Mouse (Mus musculus) heart, embryonic 14.5 days (tissue): Measurements from ENCODE around the gene Rsbn1l. TPM values are rescaled to one million over a fixed set of nuclear protein-coding genes. Genes with fewer than 3 reads are reported as not detected.
"Not testable (repeated sequence)": the region's sequence is repeated elsewhere in the genome, so short reads cannot be mapped to it uniquely, and the experiment has no call there.

Experiments used
- ATAC-seq: fragments of 200-750 bp; cut with Nextera tagmentation; 2 replicates; pipeline ENCODE4 v1.8.0; 2017; ENCODE audit warnings: low read depth, moderate TSS enrichment; ENCODE audit not compliant: insufficient number of reproducible peaks, insufficient read depth, low FRiP score
- H3K27ac ChIP-seq, 2 experiments: fragments of 200-500 bp in 1 of 2; fragments of 300-500 bp in 1 of 2; sonication (generic) in 1 of 2; replicated peaks in 1 of 2; 2 replicates each; pipeline ENCODE4 v1.5.1; 2012 to 2014; ENCODE audit warnings: low read depth in 2 of 2, low read length in 2 of 2, control low read depth in 1 of 2, mild to moderate bottlenecking in 1 of 2, mixed read lengths in 1 of 2; ENCODE audit not compliant: control insufficient read depth in 1 of 2, insufficient read depth in 1 of 2
- H3K27me3 ChIP-seq: fragments of 300-500 bp; sonication (generic); 2 replicates; pipeline ENCODE4 v1.6.1; 2014; ENCODE audit warnings: mild to moderate bottlenecking, low read length, control low read depth; ENCODE audit not compliant: control insufficient read depth, insufficient read depth
- H3K36me3 ChIP-seq: fragments of 300-500 bp; sonication (generic); 2 replicates; pipeline ENCODE4 v1.6.1; 2014; ENCODE audit warnings: mild to moderate bottlenecking, control low read depth, low read length, mixed read lengths; ENCODE audit not compliant: control insufficient read depth, insufficient read depth
- H3K4me1 ChIP-seq, 2 experiments: fragments of 200-500 bp in 1 of 2; fragments of 300-500 bp in 1 of 2; sonication (generic) in 1 of 2; 2 replicates each; pipeline ENCODE4 v1.6.1; 2012 to 2014; ENCODE audit warnings: low read length in 2 of 2, control low read depth in 1 of 2, mixed read lengths in 1 of 2; ENCODE audit not compliant: control insufficient read depth in 2 of 2, insufficient read depth in 2 of 2
- H3K4me2 ChIP-seq: fragments of 300-500 bp; sonication (generic); 2 replicates; pipeline ENCODE4 v1.6.1; 2014; ENCODE audit warnings: mild to moderate bottlenecking, low read length
- H3K4me3 ChIP-seq, 2 experiments: fragments of 200-500 bp in 1 of 2; fragments of 300-500 bp in 1 of 2; sonication (generic) in 1 of 2; 2 replicates each; pipeline ENCODE4 v1.5.1; 2012 to 2014; ENCODE audit warnings: low read length in 2 of 2, mild to moderate bottlenecking in 2 of 2, control low read depth in 1 of 2, low read depth in 1 of 2, moderate library complexity in 1 of 2; ENCODE audit not compliant: control insufficient read depth in 1 of 2, insufficient read depth in 1 of 2
- H3K9ac ChIP-seq: fragments of 300-500 bp; sonication (generic); 2 replicates; pipeline ENCODE4 v1.6.1; 2014; ENCODE audit warnings: mild to moderate bottlenecking, low read length
- H3K9me3 ChIP-seq: fragments of 300-500 bp; sonication (generic); 2 replicates; pipeline ENCODE4 v1.6.1; 2016; ENCODE audit warnings: low read length, control low read depth; ENCODE audit not compliant: control insufficient read depth
- WGBS: fragments of 180-500 bp; shearing (Covaris S2); extraction: QIAGEN DNeasy Blood & Tissue Kit; methylation state at CpG from one replicate; pipeline ENCODE4 v1.1.7; 2014; 5-methylcytosine and 5-hydroxymethylcytosine counted together
- polyA plus RNA-seq: library from polyadenylated mRNA; unstranded; fragments of >200 nt; fragmentation: Nextera tagmentation; extraction: Ambion mirVana; gene quantifications from 2 replicates; pipeline ENCODE4 v1.2.1, GENCODE M21; 2014

The Rsbn1l gene
- polyA plus RNA-seq, 1 experiment from 2014 or later = 7.9 TPM

- Histone ChIP-seq H3K4me1 (peaks cover 1 to 30% of the 10 kb centered on the region in 2 experiments), H3K27ac (peak overlapping the region in 1 of 2 experiments; percentile 98; a peak in 2 of 4 replicates), H3K36me3 (0 out of 2 replicates have a peak, but pooled peaks cover under 1% of the 10 kb centered on the region), H3K4me3 (peak overlapping the region; percentile 88 to 100), H3K9me3 (no peaks in the 10 kb centered on the region), H3K9ac (peak overlapping the region; percentile 99), H3K27me3 (no peaks in the 10 kb centered on the region), H3K4me2 (peak overlapping the region; percentile 79)
- WGBS = under 1% methylated on average over 9 of the region's 9 CpGs
- no peak for ATAC-seq
These were observed 5.7 kb downstream of the Rsbn1l start for GRCm38 (mm10) chr5:20950516-20950854.

GRCm38 (mm10) chr5:20950093-20950492 lies 6.1 kb downstream of the Rsbn1l start:
- 4% methylated on average over 5 of the region's 5 CpGs for WGBS
- Histone ChIP-seq H3K4me2 (peak overlapping the region; percentile 79), H3K9ac (peak overlapping the region; percentile 99), H3K9me3 (no peaks in the 10 kb centered on the region), H3K27ac (peak overlapping the region in 1 of 2 experiments; percentile 98; a peak in 2 of 4 replicates), H3K27me3 (no peaks in the 10 kb centered on the region), H3K36me3 (no peaks in the 10 kb centered on the region), H3K4me3 (peak overlapping the region in 1 of 2 experiments; percentile 100; a peak in 3 of 4 replicates), H3K4me1 (peaks cover 2 to 34% of the 10 kb centered on the region in 2 experiments)
- no peak for ATAC-seq

- H3K4me3 ChIP-seq = no peak overlapping the region
- H3K27me3 ChIP-seq = no peaks in the 10 kb centered on the region
- H3K27ac ChIP-seq = no peak overlapping the region
- no peaks in the 10 kb centered on the region for H3K9me3 ChIP-seq
- ATAC-seq = no peak
- 89% methylated on average over 6 of the region's 6 CpGs for WGBS
- H3K36me3 ChIP-seq = no peaks in the 10 kb centered on the region
- no peak overlapping the region for H3K4me2 ChIP-seq
- H3K4me1 ChIP-seq = peaks cover 2 to 23% of the 10 kb centered on the region in 2 experiments
- H3K9ac ChIP-seq = no peak overlapping the region
These were observed 9.3 kb downstream of the Rsbn1l start for GRCm38 (mm10) chr5:20946906-20947305.

- Histone ChIP-seq H3K27me3 (no peaks in the 10 kb centered on the region), H3K4me2 (peak overlapping the region; percentile 39), H3K9ac (peak overlapping the region; percentile 21; the same call in 1 of the 2 replicates), H3K36me3 (no peaks in the 10 kb centered on the region), H3K4me1 (peaks cover 15 to 41% of the 10 kb centered on the region in 2 experiments), H3K4me3 (no peak overlapping the region), H3K9me3 (no peaks in the 10 kb centered on the region), H3K27ac (peak overlapping the region; percentile 53 to 79)
- WGBS = 59% methylated on average over 13 of the region's 13 CpGs
- ATAC-seq = no peak
These were observed 11.0 kb downstream of the Rsbn1l start for GRCm38 (mm10) chr5:20944961-20945748.

- not testable (repeated sequence) for ATAC-seq, H3K9me3 ChIP-seq, H3K27me3 ChIP-seq, H3K9ac ChIP-seq, H3K4me3 ChIP-seq, H3K36me3 ChIP-seq, H3K27ac ChIP-seq, H3K4me2 ChIP-seq
- H3K4me1 ChIP-seq = peaks cover 24 to 44% of the 10 kb centered on the region in 2 experiments
- 84% methylated on average over 3 of the region's 4 CpGs for WGBS
These were observed 12.4 kb downstream of the Rsbn1l start for GRCm38 (mm10) chr5:20943791-20944190.

- Histone ChIP-seq H3K27ac (no peak overlapping the region), H3K4me3 (no peak overlapping the region), H3K9ac (no peak overlapping the region), H3K9me3 (no peaks in the 10 kb centered on the region), H3K36me3 (no peaks in the 10 kb centered on the region), H3K4me1 (peaks cover 28 to 49% of the 10 kb centered on the region in 2 experiments), H3K4me2 (no peak overlapping the region), H3K27me3 (no peaks in the 10 kb centered on the region)
- no peak for ATAC-seq
- whole genome bisulfite sequencing = 82% methylated on average over 3 of the region's 3 CpGs
These were observed 13.7 kb downstream of the Rsbn1l start for GRCm38 (mm10) chr5:20942523-20942922.

- Histone ChIP-seq H3K9me3 (no peaks in the 10 kb centered on the region), H3K4me3 (no peak overlapping the region), H3K36me3 (no peaks in the 10 kb centered on the region), H3K9ac (no peak overlapping the region), H3K4me2 (no peak overlapping the region), H3K27me3 (no peaks in the 10 kb centered on the region), H3K27ac (peak overlapping the region; percentile 81 to 89), H3K4me1 (peaks cover 28 to 50% of the 10 kb centered on the region in 2 experiments)
- ATAC-seq = 0 out of 2 replicates have a peak, but pooled peaks have one; percentile 55
- 10% methylated on average over 5 of the region's 5 CpGs for WGBS
These were observed 15.0 kb downstream of the Rsbn1l start for GRCm38 (mm10) chr5:20941205-20941604.
